Mouse (Mus musculus) limb, embryonic 14.5 days (tissue): ENCODE results near the gene Gpr182. TPM values are rescaled to one million over a fixed set of nuclear protein-coding genes. Genes with fewer than 3 reads are reported as not detected.
A peak's percentile ranks its signal among the peaks of the same experiment; 100 is the strongest.

ENCODE experiments used
- ATAC-seq: fragments of 200-750 bp; cut with Nextera tagmentation; 2 replicates; pipeline ENCODE4 v1.8.0; 2017; ENCODE audit warnings: low read depth, moderate number of reproducible peaks, moderate TSS enrichment; ENCODE audit not compliant: low FRiP score
- DNase-seq: peaks from one replicate; pipeline ENCODE4 v3.0.0-alpha.2; 2015; ENCODE audit warnings: low spot score
- H3K27ac ChIP-seq: fragments of 300-500 bp; sonication (generic); replicated peaks from 2 replicates; pipeline ENCODE4 v1.5.1; 2014; ENCODE audit warnings: low read depth, mild to moderate bottlenecking, low read length, moderate library complexity, mixed read lengths
- H3K27me3 ChIP-seq: fragments of 300-500 bp; sonication (generic); 2 replicates; pipeline ENCODE4 v1.6.1; 2014; ENCODE audit warnings: low read length, mixed read lengths; ENCODE audit not compliant: control insufficient read depth, insufficient read depth
- H3K36me3 ChIP-seq: fragments of 300-500 bp; sonication (generic); 2 replicates; pipeline ENCODE4 v1.6.1; 2014; ENCODE audit warnings: mild to moderate bottlenecking, low read length, moderate library complexity, mixed read lengths; ENCODE audit not compliant: control insufficient read depth, insufficient read depth
- H3K4me1 ChIP-seq: fragments of 300-500 bp; sonication (generic); 2 replicates; pipeline ENCODE4 v1.6.1; 2014; ENCODE audit warnings: antibody characterized with exemption, low read length, mixed read lengths; ENCODE audit not compliant: control insufficient read depth, insufficient read depth
- H3K4me2 ChIP-seq: fragments of 300-500 bp; sonication (generic); replicated peaks from 2 replicates; pipeline ENCODE4 v1.6.1; 2014; ENCODE audit warnings: low read depth, mild to moderate bottlenecking, low read length, moderate library complexity; ENCODE audit not compliant: severe bottlenecking
- H3K4me3 ChIP-seq: fragments of 300-500 bp; sonication (generic); replicated peaks from 2 replicates; pipeline ENCODE4 v1.5.1; 2014; ENCODE audit warnings: low read length
- H3K9ac ChIP-seq: fragments of 300-500 bp; sonication (generic); 2 replicates; pipeline ENCODE4 v1.6.1; 2014; ENCODE audit warnings: mild to moderate bottlenecking, low read depth, low read length, moderate library complexity; ENCODE audit not compliant: severe bottlenecking
- H3K9me3 ChIP-seq: fragments of 300-500 bp; sonication (generic); 2 replicates; pipeline ENCODE4 v1.6.1; 2016; ENCODE audit warnings: low read length; ENCODE audit not compliant: control insufficient read depth
- POLR2A ChIP-seq: fragments of 200-500 bp; IDR thresholded peaks from 2 replicates; pipeline ENCODE4 v1.8.0; 2012; ENCODE audit warnings: inconsistent platforms, mild to moderate bottlenecking, moderate library complexity, borderline replicate concordance; ENCODE audit not compliant: insufficient read depth, insufficient read length; ENCODE audit errors: extremely low read depth
- WGBS: fragments of 180-500 bp; shearing (Covaris S2); extraction: QIAGEN DNeasy Blood & Tissue Kit; methylation state at CpG from one replicate; pipeline ENCODE4 v1.1.7; 2014; 5-methylcytosine and 5-hydroxymethylcytosine counted together
- polyA plus RNA-seq, 2 experiments: library from polyadenylated mRNA; depleted of rRNA in 1 of 2; stranded (reverse) in 1 of 2; unstranded in 1 of 2; fragments of >200 nt; fragmentation: Nextera tagmentation in 1 of 2; extraction: Ambion mirVana in 1 of 2; gene quantifications; 2 replicates each; pipeline versions ENCODE4 v1.2.1 to v1.2.3; 2012 to 2014

Gene Gpr182
- polyA plus RNA-seq, 2 experiments = 0.40 to 0.88 TPM

DNA sequence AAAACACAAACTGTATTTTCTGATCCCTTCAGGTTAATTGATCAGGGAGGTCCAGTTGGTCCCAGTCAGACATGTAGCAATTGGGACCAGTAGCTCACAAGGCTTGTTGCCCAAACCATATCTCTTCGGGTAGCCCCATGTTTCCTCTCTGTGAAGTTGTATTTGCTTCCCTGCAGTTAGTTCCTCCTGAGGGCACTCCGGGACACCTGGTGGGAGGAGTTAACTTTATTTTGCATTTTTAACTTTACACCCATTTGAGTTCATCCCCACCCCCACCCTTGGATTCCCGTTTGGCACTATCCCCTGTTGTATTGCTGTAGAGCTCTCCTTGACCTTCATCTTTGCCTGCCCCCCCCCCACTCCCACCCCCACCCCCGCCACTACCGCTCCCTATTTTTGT is 5.6 kb downstream of the Gpr182 start:
- Histone ChIP-seq H3K9ac (no peak overlapping the region), H3K27ac (no peak overlapping the region), H3K36me3 (peaks cover 65% of the 10 kb centered on the region), H3K4me2 (no peak overlapping the region), H3K4me1 (peaks cover 6% of the 10 kb centered on the region; the same call in 1 of the 2 replicates), H3K9me3 (no peaks in the 10 kb centered on the region), H3K27me3 (no peaks in the 10 kb centered on the region), H3K4me3 (no peak overlapping the region)
- no peak for DNase-seq
- WGBS = 77% methylated on average over 5 of the region's 5 CpGs
- TF ChIP-seq POLR2A = no peak
- ATAC-seq = no peak

DNA sequence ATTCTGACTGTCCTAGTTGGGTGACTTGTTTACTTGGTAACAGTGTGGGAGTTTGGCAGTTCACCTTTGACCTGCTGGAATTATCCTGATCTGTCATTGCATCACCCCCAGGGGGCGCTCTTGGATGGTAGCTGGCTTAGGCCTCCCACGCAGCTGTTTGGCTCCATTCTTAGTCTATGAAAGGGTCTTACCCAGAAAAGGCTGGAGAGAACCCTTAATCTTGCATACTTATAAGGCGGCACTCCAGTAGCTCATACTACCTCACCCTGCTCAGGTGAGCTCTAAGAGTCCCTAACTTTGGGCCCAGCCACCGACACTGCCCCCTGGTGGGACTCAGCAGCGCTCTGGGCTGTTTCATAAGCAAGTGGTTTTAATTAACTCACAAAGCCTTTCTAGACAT is 6.9 kb downstream of the Gpr182 start:
- ATAC-seq = no peak
- peaks cover 65% of the 10 kb centered on the region for H3K36me3 ChIP-seq
- 62% methylated on average over 5 of the region's 5 CpGs for WGBS
- no peak overlapping the region for H3K27ac ChIP-seq
- no peak overlapping the region for H3K4me3 ChIP-seq
- H3K4me1 ChIP-seq = peaks cover 13% of the 10 kb centered on the region
- H3K4me2 ChIP-seq = no peak overlapping the region
- peak; percentile 58 for DNase-seq
- H3K9ac ChIP-seq = no peak overlapping the region
- H3K27me3 ChIP-seq = no peaks in the 10 kb centered on the region
- no peak for TF ChIP-seq POLR2A
- no peaks in the 10 kb centered on the region for H3K9me3 ChIP-seq

DNA sequence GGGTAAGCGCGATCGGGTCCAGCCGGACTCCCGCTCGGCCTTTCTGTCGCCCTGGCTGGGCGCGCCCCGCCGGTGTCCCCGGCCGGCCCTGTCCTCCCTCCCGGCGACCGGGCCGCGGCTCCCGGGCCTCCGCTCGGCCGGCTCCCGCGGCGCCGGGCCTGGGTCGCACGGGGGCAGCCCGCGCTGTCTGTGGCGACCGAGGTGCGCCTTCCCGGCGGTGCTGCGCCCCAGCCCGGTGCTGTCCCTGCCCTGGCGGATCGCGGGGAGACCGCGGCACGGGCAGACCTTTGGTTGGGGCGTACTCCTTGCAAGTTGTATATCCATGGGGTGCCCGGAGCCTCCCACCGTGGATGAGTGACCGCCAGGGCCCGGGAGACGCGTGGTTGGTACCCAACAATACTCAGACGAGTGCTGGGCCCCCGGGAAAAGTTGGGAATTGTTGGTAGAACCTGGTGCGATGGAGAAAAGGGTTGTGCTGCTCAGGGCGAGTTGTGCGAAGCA is 11.8 kb downstream of the Gpr182 start:
- peak; percentile 36 for ATAC-seq
- DNase-seq = no peak
- Histone ChIP-seq H3K9me3 (no peaks in the 10 kb centered on the region), H3K27ac (peak overlapping the region; percentile 79), H3K4me1 (peaks cover 10% of the 10 kb centered on the region), H3K4me3 (peak overlapping the region; percentile 90), H3K36me3 (peaks cover 33% of the 10 kb centered on the region), H3K4me2 (peak overlapping the region; percentile 78), H3K9ac (peak overlapping the region; percentile 98), H3K27me3 (no peaks in the 10 kb centered on the region)
- TF ChIP-seq POLR2A = no peak
- under 1% methylated on average over 22 of the region's 55 CpGs for WGBS

DNA sequence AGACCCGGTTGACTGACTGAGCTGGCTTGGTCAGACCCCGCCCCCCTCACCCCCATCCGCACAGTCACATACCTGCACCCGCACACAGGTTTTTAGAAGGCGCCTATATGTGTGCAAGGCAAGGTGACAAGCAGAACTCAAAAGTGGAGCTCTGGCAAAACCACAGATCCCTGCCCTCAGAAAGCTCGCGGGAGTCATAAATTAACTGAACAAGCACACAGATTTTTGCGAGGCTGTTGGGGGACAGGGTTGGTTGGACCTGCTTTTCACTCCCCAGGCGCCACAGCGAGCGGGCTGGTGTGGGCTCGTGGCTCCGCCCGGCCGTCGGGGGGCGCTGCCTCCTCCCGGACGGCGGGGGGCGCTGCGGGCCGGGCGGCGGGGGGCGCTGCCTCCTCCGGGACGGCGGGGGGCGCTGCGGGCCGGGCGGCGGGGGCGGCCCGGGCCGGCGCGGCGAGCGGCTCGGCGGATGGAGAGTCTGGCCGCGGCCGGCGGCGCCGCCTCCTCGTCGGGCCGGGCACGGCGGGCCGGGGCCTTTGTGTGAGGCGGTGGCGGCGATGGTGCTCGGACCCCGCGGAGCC is 12.4 kb downstream of the Gpr182 start, which contains the start of gene Zbtb39:
Zbtb39 (plus strand) TSS at position 456 of the 578 bp plus-strand sequence.
- peak within 1 kb of the TSS; percentile 79 for H3K27ac ChIP-seq
- H3K9me3 ChIP-seq = no peaks in the 10 kb centered on the region
- 0 out of 2 replicates have a peak, but pooled peaks have one; percentile 50 for TF ChIP-seq POLR2A
- no peaks in the 10 kb centered on the region for H3K27me3 ChIP-seq
- peaks cover 28% of the 10 kb centered on the region for H3K36me3 ChIP-seq
- 2% methylated on average over 24 of the region's 61 CpGs for WGBS
- DNase-seq (peak; percentile 72), ATAC-seq (peak; percentile 85)
- H3K4me3 ChIP-seq = peak within 1 kb of the TSS; percentile 90
- H3K4me1 ChIP-seq = peaks cover 10% of the 10 kb centered on the region
- H3K9ac ChIP-seq = peak within 1 kb of the TSS; percentile 98
- H3K4me2 ChIP-seq = peak within 1 kb of the TSS; percentile 78

DNA sequence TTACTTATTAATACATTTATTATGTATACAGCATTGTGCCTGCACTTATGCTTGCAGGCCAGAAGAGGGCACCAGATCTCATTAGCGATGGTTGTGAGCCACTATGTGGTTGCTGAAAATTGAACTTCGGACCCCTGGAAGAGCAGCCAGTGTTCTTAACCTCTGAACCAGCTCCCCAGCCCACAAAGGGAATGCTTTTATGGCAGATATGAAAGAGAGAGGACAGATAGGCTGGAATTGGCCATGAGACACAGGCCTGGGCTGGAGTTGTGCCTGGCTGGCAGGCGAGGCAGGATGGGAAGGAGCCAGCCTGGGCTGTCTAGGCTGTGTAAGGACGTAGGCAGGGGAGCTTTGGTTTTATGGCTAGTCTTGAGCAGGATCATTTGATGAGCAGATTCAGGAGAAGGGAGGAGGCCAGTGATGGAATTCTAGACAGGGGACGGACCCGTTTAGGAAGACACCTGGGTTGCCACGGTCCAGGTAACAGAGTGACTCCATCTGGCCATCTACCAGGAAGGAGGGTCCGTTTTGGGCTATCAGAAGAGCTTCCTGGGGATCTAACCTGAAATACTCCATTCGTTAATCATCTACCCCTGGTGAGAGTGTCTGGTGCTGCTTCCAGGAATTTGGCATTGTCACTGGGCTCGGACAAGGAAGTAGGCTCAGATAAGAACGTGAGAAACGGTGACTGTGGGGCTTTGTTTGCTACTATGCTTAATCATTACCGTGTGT is 13.2 kb downstream of the Gpr182 start:
- TF ChIP-seq POLR2A = no peak
- H3K36me3 ChIP-seq = peaks cover 19% of the 10 kb centered on the region
- no peak overlapping the region for H3K4me3 ChIP-seq
- H3K27ac ChIP-seq = no peak overlapping the region
- H3K27me3 ChIP-seq = no peaks in the 10 kb centered on the region
- no peak for DNase-seq
- H3K4me1 ChIP-seq = peaks cover 10% of the 10 kb centered on the region
- no peak overlapping the region for H3K9ac ChIP-seq
- no peak for ATAC-seq
- H3K4me2 ChIP-seq = peak overlapping the region; percentile 78; the same call in 1 of the 2 replicates
- no peaks in the 10 kb centered on the region for H3K9me3 ChIP-seq
- WGBS = 48% methylated on average over 13 of the region's 13 CpGs
